Mouse (Mus musculus) thymus, adult 2 months (tissue): ENCODE measurements around the gene Cyp3a13.
"Not testable (repeated sequence)": the region's sequence is repeated elsewhere in the genome, so short reads cannot be mapped to it uniquely, and the experiment has no call there.

Experiments used
- CTCF ChIP-seq: fragments of 200-500 bp; IDR thresholded peaks from 2 replicates; pipeline ENCODE4 v1.5.1; 2012; ENCODE audit warnings: mild to moderate bottlenecking, control low read depth, low read length, moderate library complexity, borderline replicate concordance; ENCODE audit not compliant: control insufficient read depth, poor library complexity, insufficient read depth; ENCODE audit errors: extremely low read depth
- POLR2A ChIP-seq: fragments of 200-500 bp; IDR thresholded peaks from 2 replicates; pipeline ENCODE4 v1.6.1; 2012; ENCODE audit warnings: mild to moderate bottlenecking, low read length, control low read depth, moderate library complexity; ENCODE audit not compliant: control insufficient read depth, poor library complexity, insufficient read depth; ENCODE audit errors: extremely low read depth

- not testable (repeated sequence) for TF ChIP-seq CTCF, POLR2A
Observed at GRCm38 (mm10) chr5:137872381-137872702, 49.1 kb downstream of the Cyp3a13 start.
